In genomic region chrX:58166184-58166904, GRCm38 (mm10) we compare ENCODE assay signal across 24 mouse cellular contexts.
DNase-seq lines count a peak whose midpoint lies in the region; ATAC-seq and TF ChIP-seq lines count a peak whose summit lies in the region.
"Had no signal": no experiment of that assay in that cellular context is flagged by ENCODE, and none has a peak within 500 bp of the region (broad histone marks: within the 10 kb centered on the region; RNA-seq: fewer than 3 reads in every experiment).

No protein-coding gene starts in this region.

- H3K36me3 ChIP-seq in limb, embryonic 13.5 days, result no peaks in the 10 kb centered on the region
- H3K36me3 ChIP-seq in limb, embryonic 10.5 days, result no peaks in the 10 kb centered on the region
- H3K36me3 ChIP-seq: kidney, embryonic 15.5 days; limb, embryonic 15.5 days; stomach, embryonic 15.5 days had no signal

- H3K4me2 ChIP-seq in limb, embryonic 13.5 days (replicated peaks), result peak overlapping the region; percentile 16; the same call in 1 of the 2 replicates
- H3K4me2 ChIP-seq: heart, embryonic 11.5 days; kidney, embryonic 15.5 days; limb, embryonic 15.5 days; midbrain, embryonic 11.5 days; stomach, embryonic 15.5 days had no signal

- DNase-seq in frontal cortex, postnatal 10 days (ENCODE audit: low spot score in 2 of 2), result no peak
- no peak for DNase-seq in limb, embryonic 10.5 days (ENCODE audit: low spot score)
- peak; percentile 12 for DNase-seq in brain, embryonic 14.5 days (ENCODE audit: low read depth)
- peak; percentile 28 to 33 for DNase-seq in right cerebral cortex, postnatal 10 days (ENCODE audit: low spot score in 2 of 2)
- DNase-seq in urinary bladder, adult 2 months (ENCODE audit: low spot score), result no peak
- DNase-seq in kidney, adult 18-20 months, result no peak
- DNase-seq: adrenal gland, postnatal 25 days; cerebellum, adult 11 months; cerebellum, adult 9-11 months; heart, adult 11 months; kidney, postnatal 4 days; thymus, adult 18-20 months; thymus, postnatal 36 days had no signal

- 51% methylated on average over 12 of the region's 12 CpGs for WGBS in limb, embryonic 13.5 days
- WGBS in limb, embryonic 10.5 days, result 91% methylated on average over 12 of the region's 12 CpGs

- H3K4me1 ChIP-seq in limb, embryonic 13.5 days, result peaks cover 23% of the 10 kb centered on the region; the same call in 1 of the 2 replicates
- peaks cover 6% of the 10 kb centered on the region; the same call in 1 of the 2 replicates for H3K4me1 ChIP-seq in limb, embryonic 10.5 days
- H3K4me1 ChIP-seq: kidney, embryonic 15.5 days; limb, embryonic 15.5 days; stomach, embryonic 15.5 days had no signal

- H3K9ac ChIP-seq in limb, embryonic 13.5 days, result no peak overlapping the region
- H3K9ac ChIP-seq: kidney, embryonic 15.5 days; limb, embryonic 15.5 days; stomach, embryonic 15.5 days had no signal

- no peak overlapping the region for H3K4me3 ChIP-seq in limb, embryonic 13.5 days
- H3K4me3 ChIP-seq in limb, embryonic 10.5 days, result no peak overlapping the region
- H3K4me3 ChIP-seq: kidney, embryonic 15.5 days; left cerebral cortex, adult 2 months; limb, embryonic 15.5 days; stomach, embryonic 15.5 days had no signal

- no peaks in the 10 kb centered on the region for H3K27me3 ChIP-seq in limb, embryonic 13.5 days
- H3K27me3 ChIP-seq in limb, embryonic 10.5 days (ENCODE audit: low read depth, poor library complexity, severe bottlenecking), result no peaks in the 10 kb centered on the region
- H3K27me3 ChIP-seq: kidney, embryonic 15.5 days; limb, embryonic 15.5 days; stomach, embryonic 15.5 days had no signal

- TF ChIP-seq POLR2A in brain, embryonic 14.5 days (IDR thresholded peaks at IDR 0.05; ENCODE audit: borderline replicate concordance, extremely low read depth, insufficient read depth, insufficient read length, poor library complexity, severe bottlenecking), result no peak

- peak; percentile 93 for ATAC-seq in frontal cortex, adult (ENCODE audit: low TSS enrichment)
- ATAC-seq in limb, embryonic 13.5 days (ENCODE audit: low FRiP score, low read depth), result peak; percentile 86
- ATAC-seq: hindbrain, postnatal 0 days; intestine, embryonic 16.5 days; lung, postnatal 0 days had no signal

- no peak for TF ChIP-seq CTCF in brain, embryonic 14.5 days (IDR thresholded peaks at IDR 0.05; ENCODE audit: borderline replicate concordance, extremely low read depth, insufficient read depth, insufficient read length)

- no peak overlapping the region for H3K27ac ChIP-seq in limb, embryonic 13.5 days
- no peak overlapping the region for H3K27ac ChIP-seq in limb, embryonic 10.5 days
- H3K27ac ChIP-seq: hindbrain, postnatal 0 days; kidney, embryonic 15.5 days; left cerebral cortex, adult 2 months; limb, embryonic 15.5 days; stomach, embryonic 15.5 days had no signal

- no peaks in the 10 kb centered on the region for H3K9me3 ChIP-seq in limb, embryonic 13.5 days
- H3K9me3 ChIP-seq in limb, embryonic 10.5 days (replicated peaks), result no peaks in the 10 kb centered on the region
- H3K9me3 ChIP-seq: kidney, embryonic 15.5 days; limb, embryonic 15.5 days; stomach, embryonic 15.5 days had no signal

Comparison
In these comparisons a context has a peak if more than half of its experiments do, and no peak if none do; other contexts are left out.
1. DNase-seq: peak in brain, embryonic 14.5 days (single experiment) and right cerebral cortex, postnatal 10 days (2 of 2); none in frontal cortex, postnatal 10 days (0 of 2), limb, embryonic 10.5 days (single experiment), urinary bladder, adult 2 months (single experiment) and kidney, adult 18-20 months (single experiment).